Mouse (Mus musculus): ENCODE results near the gene Kmt2c. TPM values are rescaled to one million over a fixed set of nuclear protein-coding genes. Genes with fewer than 3 reads are reported as not detected.

The Kmt2c gene
- total and polyA plus RNA-seq, 3 experiments, result 23.8 to 34.0 (median 26.2) TPM

- TF ChIP-seq RCOR1 (IDR thresholded peaks at IDR 0.05; ENCODE audit: low read depth, low read length) (no peak; the same call in 1 of the 2 replicates), GATA1 (IDR thresholded peaks at IDR 0.05; ENCODE audit: low read depth, low read length) (peak; percentile 55), CHD1 (IDR thresholded peaks at IDR 0.05; ENCODE audit: low read depth, low read length) (no peak), GABPA (IDR thresholded peaks at IDR 0.05; ENCODE audit: low read depth, low read length) (no peak), MYC (IDR thresholded peaks at IDR 0.05; ENCODE audit: low read depth, low read length) (no peak), TCF12 (IDR thresholded peaks at IDR 0.05; ENCODE audit: low read depth, low read length) (peak; percentile 39; the same call in 1 of the 2 replicates), UBTF (IDR thresholded peaks at IDR 0.05; ENCODE audit: borderline replicate concordance, insufficient read depth, low read depth, low read length) (no peak), HCFC1 (IDR thresholded peaks at IDR 0.05; ENCODE audit: low read depth, low read length) (no peak), ZNF384 (IDR thresholded peaks at IDR 0.05; ENCODE audit: low read depth, low read length) (peak; percentile 70), ELF1 (IDR thresholded peaks at IDR 0.05; ENCODE audit: low read depth, low read length) (no peak), ZC3H11A (IDR thresholded peaks at IDR 0.05; ENCODE audit: low read depth, low read length) (no peak), POLR2AphosphoS5 (IDR thresholded peaks at IDR 0.05; ENCODE audit: borderline replicate concordance, low read depth, low read length) (no peak), KAT2A (conservative IDR thresholded peaks at IDR 0.05; ENCODE audit: low read depth, low read length) (no peak), MYB (IDR thresholded peaks at IDR 0.05; ENCODE audit: low read depth, low read length) (no peak)
These were observed 61.1 kb downstream of the Kmt2c start (continued) for GRCm38 (mm10) chr5:25437508-25437907.

- H3K27me3 ChIP-seq (ENCODE audit: control insufficient read depth in 1 of 2, insufficient read depth in 2 of 2, low read length in 2 of 2), result no peaks in the 10 kb centered on the region
- DNase-seq (ENCODE audit: low read depth, low spot score), result peak; percentile 85
- H3K9me3 ChIP-seq (replicated peaks; ENCODE audit: insufficient read depth, low read length), result no peaks in the 10 kb centered on the region
- H3K27ac ChIP-seq (ENCODE audit: control insufficient read depth, low read depth, low read length), result no peak overlapping the region
- no peaks in the 10 kb centered on the region for H3K79me2 ChIP-seq (ENCODE audit: control insufficient read depth, insufficient read depth, low read length, poor library complexity)
- H3K9ac ChIP-seq (ENCODE audit: control insufficient read depth, low read depth, low read length, poor library complexity, severe bottlenecking), result no peak overlapping the region
- no peak overlapping the region for H3K4me3 ChIP-seq (ENCODE audit: control insufficient read depth in 1 of 2, insufficient read depth in 1 of 2, low read depth in 2 of 2, low read length in 2 of 2)
- peaks cover 2 to 15% of the 10 kb centered on the region in 2 experiments; a peak in 3 of 4 replicates for H3K36me3 ChIP-seq (ENCODE audit: control insufficient read depth in 1 of 2, insufficient read depth in 2 of 2, low read length in 2 of 2)
- peaks cover 4 to 11% of the 10 kb centered on the region in 2 experiments for H3K4me1 ChIP-seq (ENCODE audit: control insufficient read depth in 1 of 2, insufficient read depth in 2 of 2, low read length in 2 of 2)
- TF ChIP-seq ZNF384 (IDR thresholded peaks at IDR 0.05; ENCODE audit: low read depth, low read length) (peak; percentile 99), RAD21 (IDR thresholded peaks at IDR 0.05; ENCODE audit: low read depth, low read length) (peak; percentile 75), KAT2A (conservative IDR thresholded peaks at IDR 0.05; ENCODE audit: low read depth, low read length) (no peak), SIN3A (IDR thresholded peaks at IDR 0.05; ENCODE audit: low read length) (peak; percentile 45; the same call in 1 of the 2 replicates), ZC3H11A (IDR thresholded peaks at IDR 0.05; ENCODE audit: low read depth, low read length) (peak; percentile 57), E2F4 (IDR thresholded peaks at IDR 0.05; ENCODE audit: borderline replicate concordance, low read depth, low read length) (no peak), HCFC1 (IDR thresholded peaks at IDR 0.05; ENCODE audit: low read depth, low read length) (0 out of 2 replicates have a peak, but pooled peaks have one; percentile 17), ETS1 (IDR thresholded peaks at IDR 0.05; ENCODE audit: low read depth, low read length) (no peak), UBTF (IDR thresholded peaks at IDR 0.05; ENCODE audit: borderline replicate concordance, insufficient read depth, low read depth, low read length) (no peak), ELF1 (IDR thresholded peaks at IDR 0.05; ENCODE audit: low read depth, low read length) (no peak), POLR2A (IDR thresholded peaks at IDR 0.05; ENCODE audit: control insufficient read depth in 1 of 2, insufficient read depth in 1 of 2, low read depth in 1 of 2, low read length in 2 of 2, poor library complexity in 1 of 2) (no peak), MAZ (IDR thresholded peaks at IDR 0.05; ENCODE audit: low read depth, low read length) (0 out of 2 replicates have a peak, but pooled peaks have one; percentile 23), BHLHE40 (IDR thresholded peaks at IDR 0.05; ENCODE audit: borderline replicate concordance, low read depth, low read length) (0 out of 2 replicates have a peak, but pooled peaks have one; percentile 12), MYB (IDR thresholded peaks at IDR 0.05; ENCODE audit: low read depth, low read length) (no peak), RCOR1 (IDR thresholded peaks at IDR 0.05; ENCODE audit: low read depth, low read length) (0 out of 2 replicates have a peak, but pooled peaks have one; percentile 10), CTCF (IDR thresholded peaks at IDR 0.05 in 2 of 3, conservative IDR thresholded peaks at IDR 0.05 in 1 of 3; ENCODE audit: control insufficient read depth in 1 of 3, insufficient read depth in 1 of 3, low read depth in 2 of 3, low read length in 3 of 3, poor library complexity in 1 of 3, severe bottlenecking in 1 of 3) (peak; percentile 50 to 65 (median 59)), MEF2A (IDR thresholded peaks at IDR 0.05; ENCODE audit: extremely low read depth, insufficient replicate concordance, low read depth, low read length, poor library complexity, severe bottlenecking) (no peak), SMC3 (IDR thresholded peaks at IDR 0.05; ENCODE audit: low read depth, low read length) (peak; percentile 79), POLR2AphosphoS2 (IDR thresholded peaks at IDR 0.05; ENCODE audit: low read length) (no peak), TCF12 (IDR thresholded peaks at IDR 0.05; ENCODE audit: low read depth, low read length) (no peak), GABPA (IDR thresholded peaks at IDR 0.05; ENCODE audit: low read depth, low read length) (no peak), ZMIZ1 (IDR thresholded peaks at IDR 0.05; ENCODE audit: low read depth, low read length) (no peak), MAFK (IDR thresholded peaks at IDR 0.05; ENCODE audit: borderline replicate concordance, low read depth, low read length) (no peak), ZKSCAN1 (IDR thresholded peaks at IDR 0.05; ENCODE audit: low read depth, low read length) (peak; percentile 66; the same call in 1 of the 2 replicates), JUND (IDR thresholded peaks at IDR 0.05; ENCODE audit: low read depth, low read length) (no peak), USF1 (IDR thresholded peaks at IDR 0.05; ENCODE audit: low read depth, low read length) (no peak), NELFE (IDR thresholded peaks at IDR 0.05; ENCODE audit: low read depth, low read length) (no peak), CHD2 (IDR thresholded peaks at IDR 0.05; ENCODE audit: low read length) (no peak), TBP (IDR thresholded peaks at IDR 0.05; ENCODE audit: low read depth, low read length) (no peak)
These were observed 62.5 kb downstream of the Kmt2c start for GRCm38 (mm10) chr5:25436081-25436480.
